Mouse (Mus musculus) layer of hippocampus, postnatal 36 days (tissue): Measurements from ENCODE around the gene Pole2. TPM values are rescaled to one million over a fixed set of nuclear protein-coding genes. Genes with fewer than 3 reads are reported as not detected.
"Not testable (repeated sequence)": the region's sequence is repeated elsewhere in the genome, so short reads cannot be mapped to it uniquely, and the experiment has no call there.

Experiments
- DNase-seq, 2 experiments: peaks; one replicate each; pipeline ENCODE4 v3.0.0; 2022
- microRNA-seq, 2 experiments: library from miRNA; unstranded; fragments of <30 nt; microRNA quantifications; one replicate each; pipeline ENCODE4 v1.2.0; 2021
- total RNA-seq, 2 experiments: library from RNA; stranded (reverse); gene quantifications; 2 replicates each; pipeline ENCODE4 v1.2.3; 2021

Gene Pole2
- total RNA-seq, 2 experiments from 2014 or later: 0.75 to 0.99 TPM

GRCm38 (mm10) chr12:69177526-69177925 is 50.5 kb downstream of the Pole2 start:
- no peak for DNase-seq

DNA sequence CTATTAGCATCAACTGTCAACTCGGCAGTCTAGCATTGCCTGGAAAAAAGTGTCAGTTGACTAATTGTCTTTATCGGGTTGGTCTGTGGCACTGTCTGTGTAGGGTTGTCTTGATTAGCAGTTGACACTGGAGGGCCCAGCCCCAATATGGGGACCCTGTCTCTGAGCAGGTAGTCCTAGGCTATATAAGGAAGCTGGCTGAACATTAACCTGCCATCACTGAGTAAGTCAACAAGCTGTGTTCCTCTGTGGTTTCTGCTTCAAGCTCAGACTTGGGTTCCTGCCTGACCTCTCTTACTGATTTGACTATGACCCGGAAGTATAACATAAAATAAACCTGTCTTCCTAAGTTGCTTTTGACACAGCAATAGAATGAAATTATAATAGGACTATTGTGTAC is 52.0 kb downstream of the Pole2 start:
- DNase-seq: no peak

- no peak for DNase-seq
Measured at GRCm38 (mm10) chr12:69171307-69171706, 56.7 kb downstream of the Pole2 start.

GRCm38 (mm10) chr12:69168461-69169106 is 59.4 kb downstream of the Pole2 start, which contains the start of gene Lrr1:
Lrr1 (plus strand) TSS chr12:69168814.
- peak; percentile 86 to 87 for DNase-seq

DNA sequence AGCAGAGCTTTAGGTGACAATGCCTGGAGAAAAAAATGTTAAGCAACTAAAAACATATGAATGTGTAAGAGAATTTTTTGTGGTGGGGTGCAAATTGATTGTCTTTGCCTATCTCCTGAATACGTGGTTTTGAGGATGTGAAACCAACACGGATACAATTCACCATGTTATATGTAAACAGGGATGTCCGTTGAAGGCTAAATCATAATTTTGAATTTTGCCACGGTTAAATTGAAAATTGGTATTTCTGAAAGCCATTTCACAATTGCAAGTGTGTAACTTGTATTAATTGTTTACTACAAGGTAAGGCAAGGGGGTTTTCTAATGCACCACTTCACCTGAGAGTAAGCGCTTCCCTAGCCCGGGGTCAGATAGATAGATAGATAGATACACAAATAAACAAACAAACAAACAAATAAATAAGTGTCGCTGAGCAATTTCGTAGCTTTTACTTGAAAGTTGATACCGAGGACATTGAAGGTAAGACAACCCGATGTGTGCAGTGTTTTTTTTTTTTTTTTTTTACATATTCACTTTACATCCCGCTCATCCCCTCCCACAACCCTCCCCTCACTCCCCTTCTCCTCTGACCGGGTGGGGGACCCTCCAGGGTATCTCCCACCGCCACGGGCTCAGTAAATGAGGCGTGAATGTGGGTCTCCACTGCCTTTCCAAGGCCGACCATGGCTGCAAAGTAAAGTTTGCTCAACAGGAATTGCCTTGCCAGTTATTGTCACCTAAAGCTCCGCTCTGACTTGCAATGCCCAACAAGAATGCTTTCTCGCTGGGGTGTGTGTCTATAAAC is 60.1 kb downstream of the Pole2 start:
- no peak for DNase-seq

GRCm38 (mm10) chr12:69166861-69167581 is 61.0 kb downstream of the Pole2 start:
- DNase-seq: not testable (repeated sequence)

- DNase-seq: no peak
Measured at GRCm38 (mm10) chr12:69164904-69165303, 63.1 kb downstream of the Pole2 start.

DNA sequence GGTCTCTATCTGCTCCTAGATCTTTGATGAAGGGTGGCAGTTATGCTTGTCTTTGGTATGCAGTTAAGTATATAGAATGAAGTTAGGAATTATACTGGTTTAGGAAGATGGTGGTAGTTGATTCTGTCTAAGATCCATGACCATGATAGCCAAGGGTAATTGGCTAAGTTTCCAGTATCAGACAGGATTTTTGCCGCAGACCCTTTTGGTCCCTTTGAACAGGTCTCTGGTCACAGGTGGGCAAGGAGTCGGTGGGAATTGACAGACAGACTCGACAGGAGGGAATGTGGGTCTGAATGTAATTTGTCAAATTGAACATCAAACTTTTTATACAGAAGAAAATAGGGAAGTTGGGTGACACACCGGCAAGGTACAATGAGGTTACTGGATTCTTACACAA is 64.4 kb downstream of the Pole2 start:
- DNase-seq: not testable (repeated sequence)

DNA sequence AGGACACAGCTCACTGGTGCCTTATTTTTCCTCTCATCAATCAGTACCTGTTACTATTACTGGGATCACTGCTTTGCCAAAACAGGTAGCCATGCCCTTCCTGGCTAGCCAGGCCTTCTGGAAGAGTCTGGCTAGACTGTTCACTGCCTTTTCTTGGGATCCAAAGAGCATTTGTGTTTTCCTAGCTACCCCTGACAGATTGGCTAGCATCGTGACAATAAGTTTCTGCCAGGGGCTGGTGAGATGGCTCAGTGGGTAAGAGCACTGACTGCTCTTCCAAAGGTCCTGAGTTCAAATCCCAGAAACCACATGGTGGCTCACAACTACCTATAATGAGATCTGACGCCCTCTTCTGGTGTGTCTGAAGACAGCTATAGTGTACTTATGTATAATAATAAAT is 67.3 kb downstream of the Pole2 start:
- not testable (repeated sequence) for DNase-seq

DNA sequence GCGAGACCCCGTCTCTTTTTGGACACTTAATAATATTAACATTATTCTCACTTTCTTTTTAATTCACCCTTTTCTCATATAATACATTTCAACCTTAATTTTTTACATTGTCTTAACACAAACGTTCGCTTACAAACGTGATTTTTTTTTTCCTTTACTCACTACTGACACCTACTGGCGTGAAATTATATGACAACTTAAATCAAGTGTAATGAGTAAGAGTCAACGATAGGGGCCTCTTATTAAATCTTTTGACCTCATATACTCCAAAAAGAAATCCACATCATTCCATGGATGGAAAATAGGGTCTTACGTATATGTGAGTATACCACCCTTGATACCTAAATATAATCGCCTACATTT is 68.4 kb downstream of the Pole2 start:
- DNase-seq: no peak

GRCm38 (mm10) chr12:69158765-69159577 is 69.0 kb downstream of the Pole2 start, which contains the start of gene Rps29:
Rps29 (minus strand) TSS chr12:69159186.
- peak; percentile 98 for DNase-seq

GRCm38 (mm10) chr12:69158366-69158764 is 69.6 kb downstream of the Pole2 start:
- no peak for DNase-seq

- DNase-seq: no peak
Measured at GRCm38 (mm10) chr12:69157107-69157506, 70.9 kb downstream of the Pole2 start.

- no peak for DNase-seq
Measured at GRCm38 (mm10) chr12:69156436-69156835, 71.6 kb downstream of the Pole2 start.

GRCm38 (mm10) chr12:69155923-69156322 is 72.1 kb downstream of the Pole2 start:
- no peak for DNase-seq

Small RNA genes lying within 50 kb of the gene (microRNA-seq; reads per million reads assigned to microRNA genes)
- gene Gm47287 (0 reads per million in 2 experiments), gene Gm47295 (1.7 to 5.1 reads per million in 2 experiments)

Other genes with a start within 250 kb of the Pole2 start
- 1,000 to 10,000 TPM; 1,096 to 1,116 TPM for gene Rps29, start 69.0 kb downstream of the Pole2 start, total RNA-seq
- gene Lrr1, start 59.4 kb downstream of the Pole2 start, total RNA-seq: not detected
- gene Rpl36al, start 44.1 kb downstream of the Pole2 start, total RNA-seq: 100 to 1,000 TPM; 186 to 194 TPM
- 10 to 100 TPM; 27.0 to 29.3 TPM for gene Mgat2, start 44.0 kb downstream of the Pole2 start, total RNA-seq
- 1 to 10 TPM; 5.7 to 5.9 TPM for gene Gm49383, start 31.1 kb downstream of the Pole2 start, total RNA-seq
- gene Dnaaf2, start 29.8 kb downstream of the Pole2 start, total RNA-seq: 1 to 10 TPM; 1.4 to 2.0 TPM
- 1 to 10 TPM; 2.3 to 2.9 TPM for gene Gm49384, start 23.9 kb downstream of the Pole2 start, total RNA-seq
- gene Klhdc1, start 13.0 kb upstream of the Pole2 start, total RNA-seq: 10 to 100 TPM; 16.0 to 17.9 TPM
- 100 to 1,000 TPM; 117 to 128 TPM for gene Klhdc2, start 68.5 kb upstream of the Pole2 start, total RNA-seq
- 10 to 100 TPM; 47.9 to 51.2 TPM for gene Nemf, start 129.0 kb upstream of the Pole2 start, total RNA-seq
- 10 to 100 TPM; 48.3 to 50.3 TPM for gene Arf6, start 144.0 kb upstream of the Pole2 start, total RNA-seq
- under 1 TPM; 0.60 to 0.66 TPM for gene Gm9887, start 144.3 kb upstream of the Pole2 start, total RNA-seq